Mouse (Mus musculus) spleen, adult 2 months (tissue): ENCODE data around the gene Pgm3.

Experiments
- CTCF ChIP-seq: fragments of 200-500 bp; IDR thresholded peaks from 2 replicates; pipeline ENCODE4 v1.5.1; 2011; ENCODE audit warnings: mild to moderate bottlenecking, inconsistent platforms; ENCODE audit not compliant: insufficient read depth, insufficient read length, insufficient replicate concordance; ENCODE audit errors: extremely low read depth
- POLR2A ChIP-seq: fragments of 200-500 bp; IDR thresholded peaks from 2 replicates; pipeline ENCODE4 v1.6.1; 2011; ENCODE audit warnings: low read depth, low read length, inconsistent platforms

- TF ChIP-seq CTCF, result no peak
- TF ChIP-seq POLR2A, result no peak
These were observed 3.5 kb upstream of the Pgm3 start for GRCm38 (mm10) chr9:86575178-86575577.
